Mouse (Mus musculus): Measurements from ENCODE around the gene Kdm6b. TPM values are rescaled to one million over a fixed set of nuclear protein-coding genes. Genes with fewer than 3 reads are reported as not detected.

Kdm6b gene
- total and polyA plus RNA-seq, 2 experiments from 2014 or later, result 10.5 to 20.5 TPM

DNA sequence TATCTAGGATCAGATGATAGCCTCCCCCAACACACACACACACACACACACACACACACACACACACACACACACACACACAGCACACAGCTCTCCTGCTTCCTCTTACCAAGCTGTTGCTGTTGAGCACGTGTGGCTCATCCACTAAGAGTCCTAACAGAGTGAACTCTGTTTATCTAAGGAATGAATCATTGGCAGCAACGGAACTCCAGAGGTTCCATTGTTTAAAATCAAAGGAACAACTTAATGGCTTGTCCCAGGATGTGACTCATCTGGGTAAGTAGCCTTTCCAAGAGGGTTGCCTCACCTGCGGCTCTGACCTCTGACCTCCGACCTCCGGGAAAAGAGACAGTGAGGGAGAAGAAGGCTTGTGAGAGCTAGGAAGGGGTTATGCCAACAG is 29.9 kb upstream of the Kdm6b start:
- WGBS, result 53% methylated on average over 5 of the region's 5 CpGs

GRCm38 (mm10) chr11:69437291-69437690 is 23.8 kb upstream of the Kdm6b start:
- Histone ChIP-seq H3K4me3 (ENCODE audit: low read length) (no peak overlapping the region), H3K27ac (no peak overlapping the region), H3K4me2 (ENCODE audit: low read depth, low read length) (no peak overlapping the region), H3K4me1 (ENCODE audit: insufficient read depth, low read length) (no peaks in the 10 kb centered on the region), H3K27me3 (ENCODE audit: insufficient read depth, low read length) (no peaks in the 10 kb centered on the region), H3K9me3 (ENCODE audit: low read length) (no peaks in the 10 kb centered on the region), H3K36me3 (ENCODE audit: insufficient read depth, low read length) (no peaks in the 10 kb centered on the region), H3K9ac (replicated peaks; ENCODE audit: low read length) (no peak overlapping the region)
- no peak for TF ChIP-seq CTCF (IDR thresholded peaks at IDR 0.05; ENCODE audit: low read depth)
- ATAC-seq (no peak), DNase-seq (ENCODE audit: low spot score) (no peak)
- WGBS, result 65% methylated on average over 3 of the region's 3 CpGs

More for the DNA sequence above, 29.9 kb upstream of the Kdm6b start:
- no peak for ATAC-seq
- Histone ChIP-seq H3K27ac (no peak overlapping the region), H3K4me2 (ENCODE audit: low read depth, low read length) (no peak overlapping the region), H3K36me3 (ENCODE audit: insufficient read depth, low read length) (no peaks in the 10 kb centered on the region), H3K9ac (replicated peaks; ENCODE audit: low read length) (no peak overlapping the region), H3K4me1 (ENCODE audit: insufficient read depth, low read length) (no peaks in the 10 kb centered on the region), H3K9me3 (ENCODE audit: low read length) (no peaks in the 10 kb centered on the region), H3K27me3 (ENCODE audit: insufficient read depth, low read length) (no peaks in the 10 kb centered on the region), H3K4me3 (ENCODE audit: low read length) (no peak overlapping the region)
- no peak for DNase-seq (ENCODE audit: low spot score)
- TF ChIP-seq CTCF (IDR thresholded peaks at IDR 0.05; ENCODE audit: low read depth), result no peak

- Histone ChIP-seq H3K27me3 (ENCODE audit: insufficient read depth, low read length) (no peaks in the 10 kb centered on the region), H3K9ac (replicated peaks; ENCODE audit: low read length) (no peak overlapping the region), H3K4me3 (ENCODE audit: low read length) (no peak overlapping the region), H3K9me3 (ENCODE audit: low read length) (no peaks in the 10 kb centered on the region), H3K4me1 (ENCODE audit: insufficient read depth, low read length) (no peaks in the 10 kb centered on the region), H3K4me2 (ENCODE audit: low read depth, low read length) (no peak overlapping the region), H3K36me3 (ENCODE audit: insufficient read depth, low read length) (no peaks in the 10 kb centered on the region), H3K27ac (no peak overlapping the region)
- ATAC-seq, result no peak
- TF ChIP-seq CTCF (IDR thresholded peaks at IDR 0.05; ENCODE audit: low read depth), result no peak
- no peak for DNase-seq (ENCODE audit: low spot score)
- 56% methylated on average over 6 of the region's 6 CpGs for WGBS
Observed at GRCm38 (mm10) chr11:69433189-69433588, 19.7 kb upstream of the Kdm6b start.

DNA sequence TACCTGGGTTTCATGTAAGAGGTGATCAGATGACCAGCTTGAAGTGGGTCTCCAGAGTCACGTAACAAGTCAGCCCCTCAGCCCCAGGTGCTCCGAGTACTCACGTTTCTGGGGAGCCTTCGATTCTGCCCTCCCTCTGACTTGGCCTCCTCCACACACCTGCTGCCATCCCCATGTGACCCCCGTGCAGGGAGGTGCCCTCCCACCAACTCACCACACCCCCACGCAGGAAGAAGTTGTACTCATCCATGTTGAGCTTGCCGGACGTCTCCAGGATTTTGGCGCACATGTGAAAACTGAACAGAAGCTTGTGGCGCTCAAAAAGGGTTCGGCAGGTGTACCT is 19.1 kb upstream of the Kdm6b start:
- Histone ChIP-seq H3K4me2 (ENCODE audit: low read depth, low read length) (no peak overlapping the region), H3K4me1 (ENCODE audit: insufficient read depth, low read length) (no peaks in the 10 kb centered on the region), H3K4me3 (ENCODE audit: low read length) (no peak overlapping the region), H3K9ac (replicated peaks; ENCODE audit: low read length) (no peak overlapping the region), H3K27me3 (ENCODE audit: insufficient read depth, low read length) (no peaks in the 10 kb centered on the region), H3K36me3 (ENCODE audit: insufficient read depth, low read length) (no peaks in the 10 kb centered on the region), H3K27ac (no peak overlapping the region), H3K9me3 (ENCODE audit: low read length) (no peaks in the 10 kb centered on the region)
- TF ChIP-seq CTCF (IDR thresholded peaks at IDR 0.05; ENCODE audit: low read depth), result no peak
- DNase-seq (ENCODE audit: low spot score) (no peak), ATAC-seq (no peak)
- 73% methylated on average over 11 of the region's 11 CpGs for WGBS

DNA sequence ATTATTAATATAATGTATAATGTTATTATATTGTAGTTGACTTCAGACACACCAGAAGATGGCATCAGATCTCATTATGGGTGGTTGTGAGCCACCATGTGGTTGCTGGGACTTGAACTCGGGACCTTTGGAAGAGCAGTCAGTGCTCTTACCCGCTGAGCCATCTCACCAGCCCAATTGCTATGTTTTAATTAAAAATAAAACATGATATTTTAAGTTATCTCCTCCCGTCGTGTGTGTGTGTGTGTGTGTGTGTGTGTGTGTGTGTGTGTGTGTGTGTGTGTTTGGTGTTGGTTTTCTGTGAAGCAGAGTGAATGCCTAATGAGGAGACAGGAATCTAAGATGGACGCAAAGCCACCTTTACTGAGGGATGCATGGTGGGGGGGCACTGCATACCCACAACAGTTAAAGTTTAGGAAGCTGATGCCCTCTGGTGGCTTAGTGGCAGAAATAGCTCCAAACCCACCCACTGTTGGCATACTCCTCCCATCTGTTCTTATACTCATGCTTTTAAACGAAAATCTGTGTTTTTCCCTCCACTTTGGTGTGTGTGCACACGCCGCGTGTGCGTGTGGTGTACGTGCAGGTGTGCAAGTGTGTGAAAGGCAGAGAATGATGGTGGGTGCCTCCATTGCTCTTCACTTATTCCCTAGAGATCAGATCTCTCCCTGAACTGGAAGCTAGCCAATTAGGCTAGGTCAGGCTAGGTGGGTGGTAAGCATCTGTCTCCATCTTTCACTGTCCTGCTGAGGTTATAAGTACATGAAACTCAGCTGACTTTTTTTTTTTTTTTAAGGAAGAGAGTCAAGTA is 18.6 kb upstream of the Kdm6b start:
- WGBS, result 35% methylated on average over 11 of the region's 11 CpGs
- ATAC-seq, result peak; percentile 89
- peak; percentile 94 for DNase-seq (ENCODE audit: low spot score)
- Histone ChIP-seq H3K4me3 (ENCODE audit: low read length) (no peak overlapping the region), H3K4me1 (ENCODE audit: insufficient read depth, low read length) (no peaks in the 10 kb centered on the region), H3K4me2 (ENCODE audit: low read depth, low read length) (no peak overlapping the region; the same call in 1 of the 2 replicates), H3K9me3 (ENCODE audit: low read length) (no peaks in the 10 kb centered on the region), H3K27me3 (ENCODE audit: insufficient read depth, low read length) (no peaks in the 10 kb centered on the region), H3K36me3 (ENCODE audit: insufficient read depth, low read length) (no peaks in the 10 kb centered on the region), H3K9ac (replicated peaks; ENCODE audit: low read length) (no peak overlapping the region), H3K27ac (no peak overlapping the region)
- peak; percentile 86 for TF ChIP-seq CTCF (IDR thresholded peaks at IDR 0.05; ENCODE audit: low read depth)

DNA sequence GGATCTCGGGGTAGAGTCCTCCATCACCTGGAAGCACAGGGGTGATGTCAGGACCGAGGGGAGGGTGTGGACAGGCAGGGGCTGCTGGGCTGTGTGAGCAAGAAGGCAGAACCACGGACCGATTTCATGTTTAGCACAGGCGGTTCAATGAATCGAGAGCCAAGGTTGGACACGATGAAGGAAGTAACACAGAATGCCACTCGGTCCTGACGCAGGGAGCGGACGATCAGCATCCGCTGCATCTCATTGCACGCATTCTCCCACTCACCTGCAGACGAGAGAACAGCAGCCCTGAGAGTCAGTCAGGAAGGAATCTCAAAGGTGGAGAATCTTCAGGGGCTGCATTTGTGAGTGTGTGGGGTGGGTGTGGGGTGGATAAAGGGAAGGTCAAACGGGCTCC is 17.2 kb upstream of the Kdm6b start:
- WGBS, result 87% methylated on average over 15 of the region's 15 CpGs
- Histone ChIP-seq H3K9me3 (ENCODE audit: low read length) (no peaks in the 10 kb centered on the region), H3K4me1 (ENCODE audit: insufficient read depth, low read length) (no peaks in the 10 kb centered on the region), H3K27me3 (ENCODE audit: insufficient read depth, low read length) (no peaks in the 10 kb centered on the region), H3K4me3 (ENCODE audit: low read length) (no peak overlapping the region), H3K27ac (no peak overlapping the region), H3K36me3 (ENCODE audit: insufficient read depth, low read length) (no peaks in the 10 kb centered on the region), H3K9ac (replicated peaks; ENCODE audit: low read length) (no peak overlapping the region), H3K4me2 (ENCODE audit: low read depth, low read length) (no peak overlapping the region)
- ATAC-seq (no peak), DNase-seq (ENCODE audit: low spot score) (no peak)
- TF ChIP-seq CTCF (IDR thresholded peaks at IDR 0.05; ENCODE audit: low read depth), result no peak

DNA sequence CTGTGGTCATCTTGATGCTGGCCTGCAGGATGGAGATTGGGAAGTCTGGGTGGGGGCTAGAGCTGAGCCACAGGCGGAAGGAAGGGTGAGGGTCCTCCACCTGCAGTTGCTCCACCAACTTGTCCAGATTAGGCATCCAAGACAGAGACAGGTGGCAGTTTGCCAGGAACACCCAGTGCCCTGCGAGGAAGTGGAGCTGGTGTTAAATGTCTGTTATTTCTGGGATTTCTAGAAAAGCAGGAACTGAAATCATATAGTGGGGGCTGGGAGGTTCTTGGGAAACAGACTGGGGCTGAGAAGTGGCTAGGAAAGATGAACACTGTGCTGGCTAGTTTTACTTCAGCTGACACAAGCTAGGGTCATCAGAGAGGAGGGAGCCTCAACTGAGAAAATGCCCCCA is 15.8 kb upstream of the Kdm6b start:
- Histone ChIP-seq H3K4me3 (ENCODE audit: low read length) (no peak overlapping the region), H3K9me3 (ENCODE audit: low read length) (no peaks in the 10 kb centered on the region), H3K4me1 (ENCODE audit: insufficient read depth, low read length) (no peaks in the 10 kb centered on the region), H3K27ac (no peak overlapping the region), H3K36me3 (ENCODE audit: insufficient read depth, low read length) (no peaks in the 10 kb centered on the region), H3K9ac (replicated peaks; ENCODE audit: low read length) (no peak overlapping the region), H3K4me2 (ENCODE audit: low read depth, low read length) (no peak overlapping the region), H3K27me3 (ENCODE audit: insufficient read depth, low read length) (no peaks in the 10 kb centered on the region)
- ATAC-seq (no peak), DNase-seq (ENCODE audit: low spot score) (peak; percentile 23)
- TF ChIP-seq CTCF (IDR thresholded peaks at IDR 0.05; ENCODE audit: low read depth), result no peak
- 31% methylated on average over 2 of the region's 2 CpGs for WGBS

Measured in hindbrain, postnatal 0 days (tissue).